Mouse (Mus musculus) liver, embryonic 12.5 days (tissue): Measurements from ENCODE around the gene Prickle4. TPM values are rescaled to one million over a fixed set of nuclear protein-coding genes. Genes with fewer than 3 reads are reported as not detected.

ENCODE experiments used
- ATAC-seq: fragments of 200-750 bp; cut with Nextera tagmentation; 2 replicates; pipeline ENCODE4 v1.8.0; 2017; ENCODE audit warnings: moderate number of reproducible peaks, mild to moderate bottlenecking, moderate library complexity
- H3K27ac ChIP-seq: fragments of 300-500 bp; sonication (generic); 2 replicates; pipeline ENCODE4 v1.5.1; 2016; ENCODE audit warnings: mild to moderate bottlenecking
- H3K27me3 ChIP-seq: fragments of 300-500 bp; sonication (generic); replicated peaks from 2 replicates; pipeline ENCODE4 v1.6.1; 2016; ENCODE audit warnings: mild to moderate bottlenecking, moderate library complexity
- H3K36me3 ChIP-seq: fragments of 300-500 bp; sonication (generic); 2 replicates; pipeline ENCODE4 v1.6.1; 2016; ENCODE audit warnings: mild to moderate bottlenecking, moderate library complexity
- H3K4me1 ChIP-seq: fragments of 300-500 bp; sonication (generic); 2 replicates; pipeline ENCODE4 v1.6.1; 2016
- H3K4me2 ChIP-seq: fragments of 300-500 bp; sonication (generic); 2 replicates; pipeline ENCODE4 v1.6.1; 2016; ENCODE audit warnings: mild to moderate bottlenecking, moderate library complexity
- H3K4me3 ChIP-seq: fragments of 300-500 bp; sonication (generic); 2 replicates; pipeline ENCODE4 v1.5.1; 2016; ENCODE audit warnings: mild to moderate bottlenecking, moderate library complexity
- H3K9ac ChIP-seq: fragments of 300-500 bp; sonication (generic); 2 replicates; pipeline ENCODE4 v1.6.1; 2016; ENCODE audit warnings: mild to moderate bottlenecking, moderate library complexity
- H3K9me3 ChIP-seq: fragments of 300-500 bp; sonication (generic); replicated peaks from 2 replicates; pipeline ENCODE4 v1.6.1; 2016; ENCODE audit warnings: mild to moderate bottlenecking, moderate library complexity
- WGBS: fragments of 180-500 bp; shearing (Covaris S2); methylation state at CpG from one replicate; pipeline ENCODE4 v1.1.7; 2016; ENCODE audit not compliant: insufficient replicate concordance; 5-methylcytosine and 5-hydroxymethylcytosine counted together
- polyA plus RNA-seq: library from polyadenylated mRNA; unstranded; fragments of >200 nt; fragmentation: Nextera tagmentation; extraction: Ambion mirVana; gene quantifications from 2 replicates; pipeline ENCODE4 v1.2.1, GENCODE M21; 2016

Prickle4 gene
- polyA plus RNA-seq, 1 experiment from 2014 or later, result not detected

DNA sequence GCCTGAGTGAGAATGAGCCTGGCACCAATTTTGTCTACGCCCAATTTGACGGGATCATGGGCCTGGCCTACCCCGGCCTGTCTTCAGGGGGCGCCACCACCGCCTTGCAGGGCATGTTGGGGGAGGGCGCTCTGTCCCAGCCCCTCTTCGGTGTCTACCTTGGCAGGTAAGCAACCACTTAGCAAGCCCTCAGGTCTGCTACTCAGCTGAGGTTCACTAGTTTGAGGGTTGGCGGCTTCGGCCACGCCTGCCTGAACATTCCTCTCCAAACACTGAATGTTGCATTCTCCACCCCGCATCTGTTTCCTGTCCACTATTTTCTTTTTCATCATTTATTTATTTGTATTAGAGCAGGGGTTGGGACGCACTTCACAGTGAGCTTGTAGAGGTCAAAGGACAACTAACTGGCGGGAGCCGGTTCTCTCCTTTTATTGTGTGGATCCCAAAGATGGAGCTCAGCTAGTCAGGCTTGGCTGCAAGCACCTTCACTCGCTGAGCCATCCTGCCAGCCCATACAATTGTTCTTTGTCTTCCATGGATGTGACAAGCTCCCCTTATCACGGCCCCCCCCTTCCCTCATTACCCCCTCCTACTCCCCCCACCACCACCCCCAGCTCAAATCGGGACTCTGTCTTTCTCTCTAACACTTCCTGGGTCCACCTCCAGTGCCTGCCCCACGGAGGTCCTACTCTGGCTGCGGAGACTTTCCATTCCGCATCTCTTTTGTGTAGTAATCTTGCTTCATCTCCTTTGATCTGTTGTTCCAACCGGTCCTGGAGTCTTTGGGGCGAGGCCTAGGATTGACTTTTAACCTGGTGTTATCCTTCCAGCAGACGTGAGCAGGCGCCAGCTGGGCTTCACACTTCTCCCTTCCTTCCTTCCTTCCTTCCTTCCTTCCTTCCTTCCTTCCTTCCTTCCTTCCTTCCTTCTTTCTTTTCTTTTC is 36.4 kb upstream of the Prickle4 start:
- 51% methylated on average over 24 of the region's 24 CpGs for WGBS
- no peak overlapping the region for H3K4me3 ChIP-seq
- H3K27me3 ChIP-seq, result peaks cover 43% of the 10 kb centered on the region
- H3K4me1 ChIP-seq, result 0 out of 2 replicates have a peak, but pooled peaks cover 6% of the 10 kb centered on the region
- no peak overlapping the region for H3K9ac ChIP-seq
- no peak overlapping the region for H3K4me2 ChIP-seq
- no peaks in the 10 kb centered on the region for H3K9me3 ChIP-seq
- no peaks in the 10 kb centered on the region for H3K36me3 ChIP-seq
- no peak overlapping the region for H3K27ac ChIP-seq
- no peak for ATAC-seq

DNA sequence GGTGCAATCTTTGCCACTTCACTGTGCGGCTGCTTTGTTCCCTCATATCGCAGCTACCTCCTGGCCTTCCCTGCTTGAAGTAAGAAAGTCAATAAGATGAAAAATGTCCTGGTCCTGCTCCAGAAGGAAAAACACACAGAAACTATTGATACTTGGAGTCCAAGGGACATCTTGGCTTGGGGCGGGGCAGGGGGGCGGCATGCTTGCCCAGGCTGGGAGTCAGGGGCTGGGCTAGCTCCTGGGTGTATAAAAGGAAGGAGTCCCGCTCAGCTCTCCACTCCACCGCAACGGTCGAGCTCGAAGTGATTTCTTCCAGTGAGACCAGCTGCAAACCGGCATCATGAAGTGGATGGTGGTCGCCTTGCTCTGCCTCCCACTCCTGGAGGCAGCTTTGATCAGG is 32.0 kb upstream of the Prickle4 start, which contains the start of gene Pgc:
Gene Pgc, plus strand, starts transcription at position 277 of the 400 bp plus-strand sequence.
- peaks cover 30% of the 10 kb centered on the region for H3K27me3 ChIP-seq
- 63% methylated on average over 11 of the region's 11 CpGs for WGBS
- H3K4me2 ChIP-seq, result no peak within 1 kb of the TSS
- no peaks in the 10 kb centered on the region for H3K36me3 ChIP-seq
- H3K27ac ChIP-seq, result no peak within 1 kb of the TSS
- no peaks in the 10 kb centered on the region for H3K9me3 ChIP-seq
- no peak within 1 kb of the TSS for H3K9ac ChIP-seq
- no peak for ATAC-seq
- no peak within 1 kb of the TSS for H3K4me3 ChIP-seq
- no peaks in the 10 kb centered on the region for H3K4me1 ChIP-seq

DNA sequence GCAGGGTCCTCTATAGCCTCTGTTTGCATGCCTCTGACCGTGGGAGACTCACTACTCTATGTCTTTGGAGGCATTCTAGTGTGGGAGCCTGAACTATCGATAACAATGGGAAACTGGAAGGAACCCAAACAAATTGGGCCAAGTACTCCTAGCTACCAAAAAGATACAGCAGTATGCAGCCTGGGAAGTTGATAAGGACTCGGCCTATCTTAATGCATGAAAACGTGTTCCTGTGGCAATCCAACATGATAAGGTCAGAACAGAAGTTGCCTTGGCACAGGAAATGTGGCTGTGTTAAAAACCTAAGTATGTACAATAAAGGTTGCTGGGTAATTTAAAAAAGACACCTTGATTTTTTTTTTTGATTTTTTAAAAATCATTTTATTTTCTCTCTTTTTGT is 26.6 kb upstream of the Prickle4 start:
- H3K4me1 ChIP-seq, result no peaks in the 10 kb centered on the region
- no peaks in the 10 kb centered on the region for H3K36me3 ChIP-seq
- no peak overlapping the region for H3K4me3 ChIP-seq
- H3K4me2 ChIP-seq, result no peak overlapping the region
- H3K27me3 ChIP-seq, result peaks cover 18% of the 10 kb centered on the region; the same call in 1 of the 2 replicates
- no peak overlapping the region for H3K9ac ChIP-seq
- H3K27ac ChIP-seq, result no peak overlapping the region
- ATAC-seq, result no peak
- 33% methylated on average over 4 of the region's 4 CpGs for WGBS
- H3K9me3 ChIP-seq, result no peaks in the 10 kb centered on the region

DNA sequence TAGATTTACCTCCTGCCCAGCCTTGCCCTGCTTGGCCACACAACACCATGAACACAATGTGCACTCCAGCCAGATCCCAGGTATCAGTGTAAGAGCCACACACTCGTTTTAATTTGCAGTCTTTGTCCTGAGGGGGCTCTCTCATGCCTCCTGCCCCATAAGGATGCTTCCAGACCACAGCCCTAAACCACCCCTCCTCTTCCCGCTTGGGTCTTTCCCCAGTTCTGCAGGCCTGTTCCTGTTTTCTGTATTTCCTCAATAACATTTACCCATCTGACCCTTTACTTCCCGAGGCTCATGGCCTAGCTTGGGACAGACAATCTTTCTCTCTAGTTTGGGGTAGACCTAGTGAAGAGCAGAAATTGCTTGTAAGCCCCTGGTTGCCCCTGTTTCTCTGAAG is 20.5 kb upstream of the Prickle4 start:
- H3K9me3 ChIP-seq, result no peaks in the 10 kb centered on the region
- no peak overlapping the region for H3K27ac ChIP-seq

DNA sequence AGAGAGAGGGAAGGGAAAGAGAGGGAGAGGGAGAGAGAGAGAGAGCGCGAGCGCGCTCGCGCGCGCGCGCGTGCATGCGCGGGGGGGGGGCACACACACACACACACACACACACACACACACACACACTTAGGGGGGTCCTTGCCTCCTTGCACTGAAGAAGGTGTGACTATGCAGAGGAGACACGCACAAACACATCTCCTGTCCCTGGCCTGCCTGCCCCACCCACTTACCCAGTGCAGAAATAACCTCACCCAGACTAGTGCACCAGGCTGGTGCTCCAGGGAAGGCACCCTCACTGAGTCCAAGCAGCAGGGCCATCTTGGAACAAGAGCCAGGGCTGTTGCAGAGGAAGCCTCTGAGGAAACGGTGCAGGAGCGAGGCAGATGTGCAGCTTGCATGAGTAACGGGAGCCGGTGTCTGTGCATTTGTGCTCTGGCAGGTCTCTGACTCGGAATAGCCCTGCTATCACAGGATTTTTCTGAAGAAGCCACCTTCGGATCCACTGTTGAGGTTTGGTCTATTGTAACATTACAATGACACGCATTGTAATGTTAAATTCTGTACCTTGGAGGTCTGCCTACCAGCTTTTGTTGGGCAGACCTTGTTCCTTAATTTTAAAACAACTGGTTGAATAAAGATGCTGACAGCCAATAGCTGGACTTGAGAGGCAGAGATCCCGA is 18.5 kb upstream of the Prickle4 start:
- WGBS, result 55% methylated on average over 10 of the region's 22 CpGs
- H3K4me1 ChIP-seq, result peaks cover 9% of the 10 kb centered on the region; the same call in 1 of the 2 replicates
- H3K36me3 ChIP-seq, result no peaks in the 10 kb centered on the region
- ATAC-seq, result no peak
- H3K4me2 ChIP-seq, result no peak overlapping the region
- no peak overlapping the region for H3K9ac ChIP-seq
- H3K4me3 ChIP-seq, result no peak overlapping the region
- H3K9me3 ChIP-seq, result no peaks in the 10 kb centered on the region
- no peak overlapping the region for H3K27ac ChIP-seq
- peaks cover 52% of the 10 kb centered on the region; the same call in 1 of the 2 replicates for H3K27me3 ChIP-seq

More for the DNA sequence above, 20.5 kb upstream of the Prickle4 start:
- H3K4me1 ChIP-seq, result peaks cover 9% of the 10 kb centered on the region; the same call in 1 of the 2 replicates
- H3K36me3 ChIP-seq, result no peaks in the 10 kb centered on the region
- H3K4me3 ChIP-seq, result no peak overlapping the region
- no peak overlapping the region for H3K4me2 ChIP-seq
- 34% methylated on average over 3 of the region's 3 CpGs for WGBS
- no peak for ATAC-seq
- peaks cover 42% of the 10 kb centered on the region; the same call in 1 of the 2 replicates for H3K27me3 ChIP-seq
- no peak overlapping the region for H3K9ac ChIP-seq

DNA sequence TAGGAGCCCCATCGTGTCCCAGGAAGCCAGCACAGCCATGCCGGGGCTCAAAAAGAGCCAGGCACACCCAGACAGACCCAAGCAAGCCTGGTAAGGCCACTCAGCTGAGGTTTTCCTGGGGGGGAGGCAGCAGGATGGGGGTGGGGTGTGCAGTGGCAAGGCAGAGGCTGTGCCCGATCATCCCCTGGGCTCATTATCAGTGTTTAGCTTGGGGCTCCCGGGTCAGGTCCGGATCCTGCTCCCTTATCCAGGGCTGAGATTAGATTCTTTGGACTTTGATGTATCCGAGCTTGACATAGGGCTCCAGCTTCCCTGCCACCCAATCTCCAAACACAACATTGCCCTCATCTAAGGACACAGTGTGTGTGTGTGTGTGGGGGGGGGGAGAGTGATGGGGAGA is 17.3 kb upstream of the Prickle4 start:
- Histone ChIP-seq H3K9ac (no peak overlapping the region), H3K27me3 (peaks cover 63% of the 10 kb centered on the region), H3K4me1 (peaks cover 9% of the 10 kb centered on the region; the same call in 1 of the 2 replicates), H3K9me3 (no peaks in the 10 kb centered on the region), H3K27ac (no peak overlapping the region), H3K4me2 (no peak overlapping the region), H3K36me3 (no peaks in the 10 kb centered on the region), H3K4me3 (no peak overlapping the region)
- ATAC-seq, result peak; percentile 43; the same call in 1 of the 2 replicates
- WGBS, result 41% methylated on average over 6 of the region's 6 CpGs

DNA sequence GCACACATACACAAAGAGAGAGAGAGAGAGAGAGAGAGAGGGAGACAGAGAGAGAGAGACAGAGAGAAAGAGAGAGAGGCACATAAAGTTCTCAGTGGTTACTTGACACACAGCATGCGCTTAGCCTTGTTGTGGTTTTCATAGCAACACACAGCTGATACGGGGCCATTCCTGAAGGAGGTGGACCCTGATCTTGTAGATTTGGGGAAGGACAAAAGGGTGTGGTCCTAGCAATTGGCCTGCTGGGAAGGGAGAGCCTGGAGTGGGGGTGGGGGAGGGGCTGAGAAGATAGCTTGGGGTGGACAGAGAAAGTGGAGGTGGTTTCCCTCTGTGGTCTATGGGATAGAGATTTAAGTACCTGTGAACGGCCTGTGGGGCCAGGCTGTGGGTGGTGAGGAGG is 15.5 kb upstream of the Prickle4 start:
- Histone ChIP-seq H3K9me3 (no peaks in the 10 kb centered on the region), H3K4me1 (peaks cover 9% of the 10 kb centered on the region; the same call in 1 of the 2 replicates), H3K27ac (no peak overlapping the region), H3K4me2 (no peak overlapping the region), H3K9ac (no peak overlapping the region), H3K27me3 (peaks cover 65% of the 10 kb centered on the region), H3K4me3 (no peak overlapping the region), H3K36me3 (no peaks in the 10 kb centered on the region)
- no peak for ATAC-seq
- whole genome bisulfite sequencing, result 25% methylated on average over 3 of the region's 3 CpGs

DNA sequence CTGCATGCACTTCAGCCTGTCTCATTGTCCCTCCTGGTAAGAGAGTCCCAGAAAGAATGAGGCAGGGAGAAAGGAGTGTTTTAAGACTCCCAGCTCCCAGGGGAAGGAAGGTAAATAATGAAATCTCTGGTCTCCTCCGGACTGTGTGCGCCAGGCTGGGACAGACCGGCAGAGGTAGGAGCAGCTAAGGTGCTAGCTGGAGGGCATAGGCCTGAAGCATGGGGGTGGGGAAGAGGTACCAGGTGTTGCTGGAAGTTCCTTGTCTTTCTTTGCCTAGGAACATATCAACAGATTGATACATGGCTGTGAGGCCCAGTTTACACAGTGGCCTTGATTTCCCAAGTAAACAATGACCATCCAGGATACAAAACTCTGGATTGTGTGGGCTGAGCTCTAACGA is 14.4 kb upstream of the Prickle4 start:
- Histone ChIP-seq H3K9ac (no peak overlapping the region), H3K4me1 (peaks cover 9% of the 10 kb centered on the region; the same call in 1 of the 2 replicates), H3K27ac (no peak overlapping the region), H3K27me3 (peaks cover 76% of the 10 kb centered on the region), H3K4me2 (no peak overlapping the region), H3K9me3 (no peaks in the 10 kb centered on the region), H3K36me3 (no peaks in the 10 kb centered on the region), H3K4me3 (no peak overlapping the region)
- ATAC-seq, result no peak
- WGBS, result 74% methylated on average over 4 of the region's 4 CpGs

DNA sequence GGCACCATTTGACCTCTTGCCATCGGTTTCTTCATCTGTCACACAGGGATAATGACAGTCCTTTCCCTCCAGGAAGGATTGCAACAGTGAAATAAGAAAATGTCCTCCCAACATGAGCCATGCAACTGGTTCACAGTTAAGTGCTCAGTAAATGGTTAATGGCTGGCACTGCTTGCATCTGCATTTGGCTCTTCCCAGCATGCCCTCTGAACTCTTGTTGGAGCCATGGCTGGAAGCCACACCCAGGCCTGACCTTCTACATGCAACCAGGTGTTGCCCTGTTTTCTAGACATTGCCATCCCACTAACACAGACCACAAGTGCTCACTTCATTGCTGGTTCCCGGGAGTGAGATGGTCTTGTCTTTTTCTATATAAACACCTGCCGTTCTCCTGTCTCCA is 13.4 kb upstream of the Prickle4 start:
- Histone ChIP-seq H3K27me3 (peaks cover 84% of the 10 kb centered on the region), H3K36me3 (no peaks in the 10 kb centered on the region), H3K27ac (no peak overlapping the region), H3K9ac (no peak overlapping the region), H3K4me3 (no peak overlapping the region), H3K4me2 (no peak overlapping the region), H3K4me1 (peaks cover 9% of the 10 kb centered on the region), H3K9me3 (no peaks in the 10 kb centered on the region)
- WGBS, result 68% methylated on average over 3 of the region's 3 CpGs
- no peak for ATAC-seq

DNA sequence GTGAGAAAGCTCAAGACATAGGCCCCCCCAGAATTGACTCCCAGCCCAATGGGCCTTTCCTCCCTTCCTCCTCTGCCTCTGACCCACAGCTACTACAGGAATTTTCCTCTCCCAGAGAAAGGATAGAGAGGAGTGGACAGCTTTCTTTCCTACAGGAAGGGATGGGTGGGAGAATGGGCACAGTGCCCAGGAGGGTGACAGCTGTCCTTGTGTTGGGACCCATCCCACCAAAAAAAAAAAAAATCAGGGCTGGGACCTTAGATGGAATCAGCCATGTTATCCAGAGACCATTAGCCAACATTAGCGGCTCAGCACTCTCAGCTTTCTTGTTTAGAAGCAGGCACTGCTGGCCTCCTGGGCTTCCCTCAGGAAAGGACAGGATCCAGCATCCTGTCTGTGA is 11.7 kb upstream of the Prickle4 start:
- H3K27me3 ChIP-seq, result peaks cover 91% of the 10 kb centered on the region
- no peak overlapping the region for H3K4me3 ChIP-seq
- H3K36me3 ChIP-seq, result no peaks in the 10 kb centered on the region
- WGBS, result 50% methylated on average over 1 of the region's 1 CpGs
- no peak overlapping the region for H3K4me2 ChIP-seq
- no peak overlapping the region for H3K9ac ChIP-seq
- no peak overlapping the region for H3K27ac ChIP-seq
- H3K4me1 ChIP-seq, result peaks cover under 1% of the 10 kb centered on the region; the same call in 1 of the 2 replicates
- ATAC-seq, result no peak
- H3K9me3 ChIP-seq, result no peaks in the 10 kb centered on the region

DNA sequence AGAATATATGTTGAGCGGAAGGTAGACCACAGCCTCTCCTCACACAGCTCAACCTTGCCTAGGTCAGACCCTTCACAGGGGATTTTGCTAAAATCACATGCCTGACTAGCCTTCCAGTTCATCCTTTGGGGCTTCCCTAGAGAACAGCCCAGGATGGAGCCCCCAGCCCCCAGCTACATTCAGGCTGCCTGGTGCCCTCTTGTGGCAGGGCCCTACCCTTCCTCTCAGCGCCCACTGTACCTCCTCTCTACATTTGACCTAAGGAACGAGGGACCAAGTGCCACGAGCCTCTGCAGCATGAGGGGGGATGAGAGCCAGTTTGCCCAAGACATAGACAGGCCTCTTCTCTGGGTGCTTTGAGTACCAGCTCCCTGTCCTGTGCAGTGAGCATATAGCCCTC is 10.2 kb upstream of the Prickle4 start:
- H3K4me1 ChIP-seq, result no peaks in the 10 kb centered on the region; the same call in 1 of the 2 replicates
- H3K27ac ChIP-seq, result no peak overlapping the region
- peaks cover 86% of the 10 kb centered on the region for H3K27me3 ChIP-seq
- H3K4me2 ChIP-seq, result no peak overlapping the region
- H3K4me3 ChIP-seq, result no peak overlapping the region
- no peak overlapping the region for H3K9ac ChIP-seq
- 60% methylated on average over 4 of the region's 4 CpGs for WGBS
- H3K36me3 ChIP-seq, result no peaks in the 10 kb centered on the region
- ATAC-seq, result no peak
- H3K9me3 ChIP-seq, result no peaks in the 10 kb centered on the region

DNA sequence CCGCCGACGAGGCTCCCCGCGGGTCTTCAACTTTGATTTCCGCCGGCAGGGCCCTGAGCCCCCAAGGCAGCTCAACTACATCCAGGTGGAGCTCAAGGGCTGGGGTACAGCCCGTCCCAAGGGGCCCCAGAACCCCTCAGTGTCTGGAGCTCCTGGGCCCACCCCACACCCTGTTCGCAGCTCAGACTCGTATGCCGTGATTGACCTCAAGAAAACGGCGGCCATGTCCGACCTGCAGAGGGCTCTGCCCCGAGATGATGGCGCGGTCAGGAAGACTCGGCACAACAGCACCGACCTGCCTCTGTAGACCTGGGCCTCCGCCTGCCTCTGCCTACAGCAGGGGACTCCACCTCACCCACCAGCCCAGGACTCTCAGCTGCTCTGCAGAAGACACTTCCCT is 9.0 kb upstream of the Prickle4 start:
- 20% methylated on average over 20 of the region's 20 CpGs for WGBS
- ATAC-seq, result no peak
- H3K4me3 ChIP-seq, result no peak overlapping the region
- H3K9ac ChIP-seq, result no peak overlapping the region
- no peaks in the 10 kb centered on the region; the same call in 1 of the 2 replicates for H3K4me1 ChIP-seq
- H3K9me3 ChIP-seq, result no peaks in the 10 kb centered on the region
- H3K4me2 ChIP-seq, result no peak overlapping the region
- H3K27me3 ChIP-seq, result peaks cover 76% of the 10 kb centered on the region
- H3K27ac ChIP-seq, result no peak overlapping the region
- H3K36me3 ChIP-seq, result no peaks in the 10 kb centered on the region
